Mouse (Mus musculus) R1 (cell line): ENCODE results near the gene Prlhr.

Experiments used
- DNase-seq: peaks from one replicate; pipeline ENCODE4 v3.0.0-alpha.2; 2018; ENCODE audit warnings: low read depth, low spot score

Prlhr gene

DNA sequence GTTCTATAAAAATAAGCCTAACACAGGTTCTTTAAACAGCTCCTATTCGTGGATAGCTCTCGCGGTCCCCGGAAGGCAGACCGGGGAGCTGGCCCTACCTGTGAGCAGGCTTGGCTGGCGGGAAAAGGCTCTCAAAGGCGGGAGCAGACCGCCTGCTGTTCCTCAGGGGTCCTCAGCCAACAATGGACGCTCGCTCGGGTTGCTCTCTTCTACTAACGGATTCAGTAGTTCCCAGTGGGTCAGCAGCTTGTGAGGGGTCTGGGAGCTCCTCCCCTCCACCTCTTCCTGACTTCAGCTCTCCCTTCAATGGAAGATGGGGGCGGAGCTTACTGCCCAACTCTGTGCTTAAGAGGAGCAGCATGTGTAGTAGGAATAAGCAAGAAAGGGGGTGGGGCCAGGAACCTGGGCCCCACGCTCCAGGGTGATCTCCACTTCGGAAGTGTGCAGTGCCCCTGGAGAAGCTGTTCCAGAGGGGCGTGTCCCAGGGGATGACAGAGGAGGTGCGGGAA is at the start of gene Prlhr:
Gene Prlhr, minus strand, starts transcription at position 51 of the 509 bp plus-strand sequence.
- DNase-seq: peak; percentile 57

DNA sequence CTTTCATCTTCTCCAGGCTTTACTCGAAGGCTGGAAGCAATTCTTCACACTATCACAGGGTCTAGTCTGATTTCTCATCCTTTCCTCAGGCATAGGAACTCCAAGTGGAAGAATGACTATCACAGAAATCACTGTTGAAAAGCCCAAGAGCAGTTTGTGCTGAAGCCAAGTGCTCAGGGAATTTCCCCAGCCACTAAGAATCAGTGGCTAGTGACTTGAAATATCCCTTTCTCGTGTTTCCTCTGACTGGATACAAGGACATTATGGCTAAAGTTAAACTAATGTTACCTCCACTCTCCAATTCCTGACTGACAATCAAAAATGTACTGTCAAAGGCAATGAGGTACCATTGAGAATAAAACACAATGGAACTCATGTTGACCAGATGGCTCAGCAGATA is 47.0 kb upstream of the Prlhr start:
- no peak for DNase-seq

GRCm38 (mm10) chr19:60513431-60513830 is 45.3 kb upstream of the Prlhr start:
- peak; percentile 9 for DNase-seq

GRCm38 (mm10) chr19:60500209-60500608 is 32.1 kb upstream of the Prlhr start:
- DNase-seq: no peak

- no peak for DNase-seq
Observed at GRCm38 (mm10) chr19:60497171-60497570, 29.1 kb upstream of the Prlhr start.

- no peak for DNase-seq
Observed at GRCm38 (mm10) chr19:60495772-60496171, 27.7 kb upstream of the Prlhr start.

GRCm38 (mm10) chr19:60489566-60489965 is 21.5 kb upstream of the Prlhr start:
- DNase-seq: no peak

GRCm38 (mm10) chr19:60485261-60485660 is 17.2 kb upstream of the Prlhr start:
- DNase-seq: no peak

DNA sequence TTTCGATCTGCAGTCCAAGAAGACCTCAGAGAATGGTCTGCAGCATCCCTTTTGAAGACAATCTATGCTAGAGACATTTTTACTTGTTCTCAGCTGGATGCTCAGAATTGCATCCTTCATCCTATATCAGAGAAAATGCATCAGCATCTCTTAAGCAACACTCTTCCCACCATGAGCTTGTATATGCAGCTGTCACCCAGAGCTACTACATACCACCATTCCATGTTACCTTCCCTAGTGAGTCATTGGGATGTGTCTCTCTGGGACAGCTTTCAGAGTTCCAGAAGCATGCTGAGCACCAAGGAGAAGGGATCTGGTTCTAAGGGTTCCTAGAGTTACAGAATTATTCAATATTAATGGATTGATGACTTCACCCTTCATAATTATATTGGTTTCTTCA is 10.8 kb upstream of the Prlhr start:
- DNase-seq: no peak

- no peak for DNase-seq
Observed at GRCm38 (mm10) chr19:60477788-60478187, 9.7 kb upstream of the Prlhr start.

DNA sequence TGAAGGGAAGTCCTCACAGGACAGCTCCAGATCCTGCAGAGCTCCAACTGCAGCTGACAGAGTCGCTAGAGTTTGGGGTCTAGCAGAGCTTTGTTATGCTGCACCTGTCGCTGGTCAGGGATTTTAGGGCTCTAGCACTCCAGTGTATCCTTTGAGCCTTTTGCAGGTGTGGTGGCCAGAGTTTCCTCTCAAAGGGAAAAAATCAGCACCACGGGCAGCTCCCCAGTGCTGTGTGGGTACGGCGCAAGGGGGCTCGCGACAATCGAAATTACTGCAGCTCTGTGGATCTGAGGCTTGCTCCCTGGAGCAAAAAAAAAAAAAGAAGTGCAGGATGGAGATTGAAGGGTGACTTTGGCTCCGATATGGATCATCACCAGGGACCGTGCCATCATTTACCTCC is 742 bp upstream of the Prlhr start:
- DNase-seq: peak; percentile 59

GRCm38 (mm10) chr19:60467588-60468007 is 506 bp downstream of the Prlhr start:
- no peak for DNase-seq

- peak; percentile 89 for DNase-seq
Observed at GRCm38 (mm10) chr19:60466953-60467570, 1.0 kb downstream of the Prlhr start.

GRCm38 (mm10) chr19:60465726-60466125 is 2.4 kb downstream of the Prlhr start:
- DNase-seq: no peak

DNA sequence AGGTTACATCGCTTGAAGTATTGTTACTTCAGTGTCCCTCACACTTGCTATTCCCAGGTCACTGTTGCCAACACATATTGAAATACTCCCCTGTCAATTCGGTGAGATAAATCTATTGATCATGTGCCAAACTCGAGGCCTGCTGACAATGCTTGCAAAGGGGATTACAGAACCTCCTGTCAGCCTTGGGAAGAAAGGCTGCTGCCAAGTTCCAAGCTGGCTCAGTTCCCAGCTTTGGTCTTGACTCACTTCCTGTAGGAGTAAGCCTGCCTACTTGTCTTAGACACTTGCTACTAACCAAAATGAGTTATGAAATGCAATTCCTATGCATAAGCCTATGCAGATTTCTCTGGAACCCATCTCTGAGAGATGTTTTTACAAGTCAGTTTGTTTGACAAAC is 4.2 kb downstream of the Prlhr start:
- no peak for DNase-seq

GRCm38 (mm10) chr19:60463440-60463839 is 4.7 kb downstream of the Prlhr start:
- DNase-seq: no peak

DNA sequence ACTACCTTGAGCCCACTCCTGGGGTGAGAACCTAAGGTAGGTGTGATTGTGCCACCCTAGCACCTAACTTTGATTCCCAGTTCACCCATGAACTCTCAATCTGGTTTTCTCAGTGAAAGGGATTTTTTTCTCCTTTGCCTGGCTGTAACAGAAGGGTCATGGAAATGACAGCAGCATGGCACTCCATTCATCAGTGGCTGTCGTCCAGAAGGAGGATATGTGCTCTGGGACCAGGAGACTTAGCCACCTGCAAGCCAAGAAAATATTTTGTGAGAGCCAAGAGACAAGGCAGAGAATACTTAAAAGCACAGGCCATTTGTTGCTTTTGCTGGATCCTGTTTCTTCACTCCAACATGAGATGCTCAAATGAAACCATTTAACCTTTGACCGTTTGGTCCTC is 6.6 kb downstream of the Prlhr start:
- DNase-seq: no peak

DNA sequence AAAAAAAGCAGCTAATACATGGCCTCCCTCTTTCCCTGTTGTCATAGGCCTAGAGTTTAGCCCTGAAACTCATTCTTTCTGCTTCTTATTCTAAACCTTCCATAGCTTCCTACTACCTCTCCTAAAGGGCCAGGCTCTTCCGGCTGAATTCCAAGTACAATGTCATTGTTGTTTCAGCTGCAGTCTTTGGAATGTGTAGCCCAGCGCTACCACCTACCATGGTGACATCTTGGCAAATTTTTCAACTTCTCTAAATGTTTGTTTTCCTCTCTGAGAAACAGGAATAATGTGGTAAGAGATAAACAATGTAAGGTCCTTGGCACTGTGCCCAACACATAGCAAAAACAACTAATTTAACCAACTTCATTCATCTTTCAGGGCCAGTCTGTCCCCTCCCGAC is 8.4 kb downstream of the Prlhr start:
- DNase-seq: no peak

DNA sequence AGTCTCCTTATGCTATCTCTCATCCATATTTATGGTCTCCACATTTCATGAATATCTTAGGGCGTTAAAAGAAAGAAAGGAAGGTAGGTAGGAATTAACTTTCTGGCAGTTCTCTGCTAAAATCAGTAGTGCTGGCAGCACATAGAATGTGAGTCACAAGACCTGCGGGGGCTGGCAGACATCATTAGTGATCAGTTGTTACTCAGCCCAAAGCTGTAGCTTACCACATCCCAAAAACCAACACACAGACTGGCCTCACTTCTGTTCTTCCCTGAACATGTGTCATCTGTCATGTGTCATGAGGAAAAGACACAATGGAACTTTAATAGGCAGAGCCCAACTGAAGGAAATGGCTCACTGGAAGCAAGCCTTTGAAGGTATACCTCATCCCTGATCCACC is 9.0 kb downstream of the Prlhr start:
- DNase-seq: no peak

GRCm38 (mm10) chr19:60455791-60456190 is 12.3 kb downstream of the Prlhr start:
- DNase-seq: peak; percentile 6

GRCm38 (mm10) chr19:60440531-60440930 is 27.6 kb downstream of the Prlhr start:
- no peak for DNase-seq

GRCm38 (mm10) chr19:60440083-60440482 is 28.0 kb downstream of the Prlhr start:
- no peak for DNase-seq

- peak; percentile 59 for DNase-seq
Observed at GRCm38 (mm10) chr19:60437566-60438241, 30.4 kb downstream of the Prlhr start.
